Mouse (Mus musculus) frontal cortex, postnatal 25 days (tissue): Measurements from ENCODE around the gene Rictor.
"Not testable (repeated sequence)": the region's sequence is repeated elsewhere in the genome, so short reads cannot be mapped to it uniquely, and the experiment has no call there.

ENCODE experiments used
- DNase-seq, 2 experiments: peaks; one replicate each; pipeline ENCODE4 v3.0.0; 2022; ENCODE audit warnings: low spot score in 2 of 2

Gene Rictor

GRCm38 (mm10) chr15:6733076-6733475 is 24.9 kb downstream of the Rictor start:
- no peak for DNase-seq

GRCm38 (mm10) chr15:6739180-6739579 is 31.0 kb downstream of the Rictor start:
- DNase-seq, result no peak

- no peak for DNase-seq
Observed at GRCm38 (mm10) chr15:6742337-6743025, 34.3 kb downstream of the Rictor start.

GRCm38 (mm10) chr15:6743723-6744122 is 35.5 kb downstream of the Rictor start:
- DNase-seq, result no peak

GRCm38 (mm10) chr15:6746301-6746983 is 38.3 kb downstream of the Rictor start:
- DNase-seq, result not testable (repeated sequence)

GRCm38 (mm10) chr15:6747001-6747400 is 38.8 kb downstream of the Rictor start:
- no peak for DNase-seq

- DNase-seq, result no peak
Observed at GRCm38 (mm10) chr15:6754400-6754799, 46.2 kb downstream of the Rictor start.

GRCm38 (mm10) chr15:6772265-6772664 is 64.1 kb downstream of the Rictor start:
- DNase-seq, result no peak

GRCm38 (mm10) chr15:6786212-6786611 is 78.0 kb downstream of the Rictor start:
- no peak for DNase-seq

- DNase-seq, result no peak
Observed at GRCm38 (mm10) chr15:6787236-6787635, 79.1 kb downstream of the Rictor start.

GRCm38 (mm10) chr15:6790011-6790410 is 81.8 kb downstream of the Rictor start:
- DNase-seq, result no peak

- no peak for DNase-seq
Observed at GRCm38 (mm10) chr15:6791648-6792047, 83.5 kb downstream of the Rictor start.

GRCm38 (mm10) chr15:6792846-6793245 is 84.7 kb downstream of the Rictor start:
- DNase-seq, result no peak

- not testable (repeated sequence) for DNase-seq
Observed at GRCm38 (mm10) chr15:6801212-6801611, 93.0 kb downstream of the Rictor start.

- no peak for DNase-seq
Observed at GRCm38 (mm10) chr15:6815807-6816206, 107.6 kb downstream of the Rictor start.

- DNase-seq, result no peak
Observed at GRCm38 (mm10) chr15:6840199-6840598, 132.0 kb downstream of the Rictor start.

GRCm38 (mm10) chr15:6849851-6850250 is 141.7 kb downstream of the Rictor start:
- DNase-seq, result no peak
